Mouse (Mus musculus): Measurements from ENCODE around the gene Gps2.

The Gps2 gene

DNA sequence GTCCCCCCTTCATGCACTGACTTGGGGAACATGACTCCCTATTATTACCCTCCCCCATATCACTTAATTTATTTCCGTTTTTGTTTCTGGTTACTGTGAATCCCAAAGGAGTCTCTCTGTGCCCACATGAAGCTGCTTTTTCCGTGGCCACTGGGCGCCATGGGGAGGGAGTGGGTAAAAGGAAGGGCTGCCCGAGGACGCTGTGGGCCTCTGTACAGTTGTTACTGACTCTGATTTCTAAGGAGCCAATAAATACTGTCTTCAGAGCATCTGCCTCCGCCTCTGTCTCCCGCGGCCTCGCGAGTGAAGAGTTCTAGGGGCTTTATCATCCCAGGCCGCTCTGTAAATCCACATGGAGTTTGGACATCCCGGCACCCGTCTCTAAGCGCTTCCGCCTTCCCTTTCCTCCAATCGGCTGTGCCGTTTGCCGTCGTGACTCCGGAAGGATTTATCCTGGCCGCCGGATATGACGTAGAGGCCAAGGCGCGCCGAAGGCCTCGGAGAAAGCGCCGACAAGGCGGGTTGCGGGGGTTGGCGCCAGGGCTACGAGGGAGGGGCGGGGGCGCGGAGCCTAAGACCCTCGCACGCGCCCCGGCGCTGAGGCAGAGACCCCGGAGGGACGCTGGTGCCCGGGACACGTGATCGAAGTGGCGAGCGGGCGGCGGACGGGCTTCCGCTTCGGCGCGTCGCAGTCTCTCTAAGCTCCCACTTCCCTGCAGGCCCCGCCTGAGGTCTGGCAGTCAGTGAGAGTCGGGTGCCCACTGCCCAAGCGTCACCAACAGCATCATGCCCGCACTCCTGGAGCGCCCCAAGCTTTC is at the start of gene Gps2:
TSS of gene Gps2 (plus strand) at position 335 of the 818 bp plus-strand sequence.
- in situ Hi-C loops (cut with MboI; ENCODE audit: low sequenced_read_pairs): no loop called here

DNA sequence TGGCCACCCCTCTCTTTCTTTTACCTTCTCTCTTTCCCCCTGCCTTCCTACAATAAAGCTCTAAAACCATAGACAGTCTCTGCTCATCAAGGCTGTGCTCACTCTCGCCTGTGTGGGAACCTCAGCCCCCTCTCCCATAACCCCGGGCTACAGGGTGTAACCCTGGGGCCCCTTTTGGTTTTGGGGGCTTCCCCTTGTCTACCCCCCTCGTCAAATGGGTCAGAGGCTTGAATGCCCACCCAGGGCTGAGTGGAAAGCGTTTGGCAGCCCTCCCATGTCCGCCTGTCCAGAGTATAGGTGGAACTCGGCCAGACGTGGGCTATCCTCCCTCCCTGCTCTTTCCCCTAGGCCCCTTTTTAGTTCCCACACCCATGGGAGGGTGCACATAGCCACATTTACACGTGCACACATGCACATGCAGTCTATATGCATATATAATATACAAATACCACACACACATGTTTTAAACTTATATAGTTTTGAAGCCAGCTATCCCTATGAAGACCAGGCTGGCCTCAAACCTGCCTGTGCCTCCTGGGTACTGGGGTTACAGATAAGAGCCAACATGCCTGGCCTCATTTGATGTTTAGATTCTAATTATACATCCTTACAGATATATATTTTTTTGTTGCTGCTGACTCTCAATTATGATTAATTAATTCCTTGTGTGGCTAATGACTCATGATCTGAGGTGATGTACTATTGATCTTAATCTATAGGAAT is 49.4 kb upstream of the Gps2 start:
- in situ Hi-C loops (cut with MboI; ENCODE audit: low sequenced_read_pairs): no loop called here

GRCm38 (mm10) chr11:69865561-69865960 is 48.1 kb upstream of the Gps2 start:
- in situ Hi-C loops (cut with MboI; ENCODE audit: low sequenced_read_pairs): no loop called here

DNA sequence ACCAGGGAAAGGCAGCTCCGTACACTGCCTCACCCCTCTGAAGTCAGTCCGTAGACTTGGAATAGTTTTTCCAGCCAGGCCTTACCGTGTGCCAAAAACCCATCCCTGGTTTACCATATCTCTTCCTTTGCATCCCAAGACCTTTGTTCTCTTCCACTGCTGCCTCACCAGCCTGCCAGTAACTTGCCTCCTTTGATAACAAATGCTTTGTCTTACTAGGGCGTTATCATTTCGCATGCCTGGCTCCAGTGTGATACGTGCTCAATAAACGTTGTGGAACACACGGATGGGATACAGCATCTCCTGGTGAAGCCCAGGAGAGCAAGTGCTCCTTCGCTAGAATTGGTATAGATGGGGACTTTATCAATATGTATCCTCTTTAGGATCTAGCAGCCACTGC is 46.4 kb upstream of the Gps2 start:
- in situ Hi-C loops (cut with MboI; ENCODE audit: low sequenced_read_pairs): no loop called here

DNA sequence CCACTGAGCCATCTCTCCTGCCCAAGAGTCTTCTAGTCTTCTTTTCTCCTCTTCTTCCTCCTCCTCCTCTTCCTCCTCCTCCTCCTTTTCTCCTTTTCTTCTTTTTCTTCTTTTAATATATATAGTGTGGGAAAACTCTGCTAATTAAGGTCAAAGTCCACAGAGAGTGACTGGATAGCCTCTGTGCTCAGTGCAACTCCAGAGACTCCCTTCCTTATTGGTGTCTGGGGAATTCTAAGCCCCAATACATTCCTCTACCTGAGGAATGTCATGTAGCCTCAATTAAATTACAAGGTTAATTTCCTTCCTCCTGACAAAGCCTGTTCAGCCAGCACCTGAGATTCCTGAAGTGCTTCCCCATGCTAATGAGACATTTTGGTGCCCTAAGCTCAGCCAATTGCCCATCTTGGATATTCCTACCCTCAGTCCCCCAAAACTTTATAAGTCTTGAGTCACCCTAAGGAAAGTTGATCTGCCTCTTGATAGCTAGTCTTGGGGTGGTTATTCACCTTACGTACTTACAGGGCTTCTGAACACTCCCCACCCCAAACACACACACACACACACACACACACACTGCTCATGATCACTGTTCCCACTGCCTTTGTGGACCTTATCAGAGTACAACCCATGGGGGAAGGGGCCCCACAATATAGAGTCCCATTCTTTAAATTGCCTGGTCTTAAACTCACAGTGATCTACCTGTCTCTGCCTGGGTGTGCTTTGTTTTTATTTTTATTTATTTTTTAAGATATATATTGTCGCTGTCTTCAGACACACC is 43.2 kb upstream of the Gps2 start:
- in situ Hi-C loops (cut with MboI; ENCODE audit: low sequenced_read_pairs): loop anchor here (10.0 kb wide), 1 partner anchor 126 kb away; no protein-coding TSS in a partner anchor

DNA sequence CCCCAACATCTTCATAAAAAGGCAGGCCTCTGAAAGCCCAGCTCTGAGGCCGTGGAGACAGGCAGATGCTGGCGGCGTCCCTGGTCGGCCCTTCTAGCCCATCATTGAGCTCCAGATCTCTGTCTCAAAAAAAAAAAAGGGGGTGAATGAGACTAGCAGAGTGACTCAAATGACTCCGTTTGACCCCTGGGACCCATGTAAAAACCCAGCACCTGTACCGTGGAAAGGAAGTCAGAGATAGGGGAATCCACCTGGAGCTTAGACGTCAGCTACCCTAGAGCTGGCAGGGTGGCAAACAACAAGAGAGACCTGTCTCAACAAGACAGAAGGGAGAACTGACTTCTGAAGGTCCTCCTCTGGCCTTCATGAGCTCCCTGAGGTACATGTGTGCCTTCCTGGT is 41.9 kb upstream of the Gps2 start:
- in situ Hi-C loops (cut with MboI; ENCODE audit: low sequenced_read_pairs): loop anchor here (10.0 kb wide), 1 partner anchor 127 kb away; no protein-coding TSS in a partner anchor

DNA sequence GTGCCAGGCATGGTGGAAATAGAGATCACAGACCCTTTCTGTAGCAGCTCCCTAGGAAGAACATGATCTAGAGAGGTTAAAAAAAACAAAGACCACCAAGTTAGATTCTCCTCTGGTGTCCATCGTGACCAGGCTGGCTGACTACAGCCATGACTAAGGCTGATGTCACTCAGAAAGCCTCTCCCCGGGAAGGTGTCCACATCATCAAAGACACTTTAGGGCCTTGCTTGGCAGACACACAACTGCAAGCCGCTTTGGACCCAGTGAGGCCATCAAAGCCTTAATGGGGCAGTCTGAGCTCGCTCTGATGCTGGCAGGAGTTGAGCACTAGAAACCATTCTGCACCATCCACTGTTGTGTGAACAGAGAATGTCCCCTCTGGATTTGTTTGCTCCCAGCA is 41.2 kb upstream of the Gps2 start:
- in situ Hi-C loops (cut with MboI; ENCODE audit: low sequenced_read_pairs): loop anchor here (10.0 kb wide), 1 partner anchor 128 kb away; no protein-coding TSS in a partner anchor

DNA sequence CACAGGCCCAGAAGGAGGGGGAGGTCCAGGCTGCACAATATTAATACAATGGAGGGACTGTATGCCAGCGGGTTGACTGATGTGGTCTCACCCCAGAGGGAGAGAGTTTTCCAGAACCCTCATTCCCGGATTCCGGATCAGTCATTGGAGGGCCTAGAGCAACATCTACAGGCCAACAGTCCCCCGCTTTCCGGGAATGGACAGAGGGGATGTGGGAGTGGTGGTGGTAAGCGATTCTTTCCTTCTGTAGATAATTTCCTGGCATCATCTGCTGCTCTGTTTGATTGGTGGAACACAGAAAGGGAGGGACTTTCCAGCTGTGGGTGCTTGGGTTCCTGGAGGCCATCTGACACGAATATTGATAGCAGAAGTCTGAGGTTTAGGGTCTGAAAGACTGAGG is 37.5 kb upstream of the Gps2 start:
- in situ Hi-C loops (cut with MboI; ENCODE audit: low sequenced_read_pairs): loop anchor here (10.0 kb wide), 1 partner anchor 131 kb away; no protein-coding TSS in a partner anchor

DNA sequence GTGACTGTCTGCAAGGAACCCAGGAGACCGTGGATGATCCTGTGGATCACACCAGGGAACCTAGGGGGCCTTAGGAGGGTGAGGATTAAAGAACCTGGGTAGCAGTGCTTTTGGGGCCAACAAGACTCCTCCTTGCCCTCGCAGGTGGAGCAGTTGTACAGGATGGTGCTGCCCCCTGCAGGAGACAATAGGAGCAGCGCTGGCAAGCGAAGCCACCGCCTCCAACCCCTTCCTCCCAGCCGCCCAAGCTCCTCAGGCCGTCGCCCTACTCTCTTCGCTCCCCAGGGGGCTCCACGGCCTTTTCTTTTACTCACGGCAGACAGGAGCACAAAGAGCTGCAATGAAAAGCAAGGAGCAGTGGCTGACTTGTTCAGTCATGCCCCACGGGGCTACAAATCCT is 36.8 kb upstream of the Gps2 start:
- in situ Hi-C loops (cut with MboI; ENCODE audit: low sequenced_read_pairs): loop anchor here (10.0 kb wide), 1 partner anchor 132 kb away; no protein-coding TSS in a partner anchor

- in situ Hi-C loops (cut with MboI; ENCODE audit: low sequenced_read_pairs): loop anchor here (10.0 kb wide), 1 partner anchor 133 kb away; no protein-coding TSS in a partner anchor
Measured at GRCm38 (mm10) chr11:69877878-69878277, 35.8 kb upstream of the Gps2 start, which contains the start of gene Tmem95. TSS of gene Tmem95 (minus strand) at chr11:69878018.

GRCm38 (mm10) chr11:69878399-69878798 is 35.3 kb upstream of the Gps2 start:
- in situ Hi-C loops (cut with MboI; ENCODE audit: low sequenced_read_pairs): loop anchor here (10.0 kb wide), 1 partner anchor 134 kb away; no protein-coding TSS in a partner anchor

DNA sequence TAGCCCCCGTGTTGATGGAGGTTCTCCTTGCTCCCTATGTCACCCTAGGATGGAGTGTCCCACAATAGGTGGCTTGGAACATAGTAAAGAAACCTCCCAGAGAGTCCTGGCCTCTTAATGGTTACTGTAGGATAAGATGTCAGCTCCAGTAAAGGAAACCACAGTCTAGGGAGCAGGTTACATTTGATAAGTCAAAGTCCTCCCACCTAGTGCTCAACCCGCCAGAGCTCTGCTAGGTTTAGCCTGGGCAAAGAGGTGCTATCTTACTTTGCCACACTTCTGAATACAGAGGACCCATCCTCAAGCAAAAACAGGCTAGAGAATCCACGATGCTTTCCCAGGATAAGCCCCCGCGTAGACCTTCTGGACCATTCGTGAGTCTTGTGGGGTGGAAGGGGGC is 34.7 kb upstream of the Gps2 start:
- in situ Hi-C loops (cut with MboI; ENCODE audit: low sequenced_read_pairs): loop anchor here (10.0 kb wide), 1 partner anchor 134 kb away; no protein-coding TSS in a partner anchor

DNA sequence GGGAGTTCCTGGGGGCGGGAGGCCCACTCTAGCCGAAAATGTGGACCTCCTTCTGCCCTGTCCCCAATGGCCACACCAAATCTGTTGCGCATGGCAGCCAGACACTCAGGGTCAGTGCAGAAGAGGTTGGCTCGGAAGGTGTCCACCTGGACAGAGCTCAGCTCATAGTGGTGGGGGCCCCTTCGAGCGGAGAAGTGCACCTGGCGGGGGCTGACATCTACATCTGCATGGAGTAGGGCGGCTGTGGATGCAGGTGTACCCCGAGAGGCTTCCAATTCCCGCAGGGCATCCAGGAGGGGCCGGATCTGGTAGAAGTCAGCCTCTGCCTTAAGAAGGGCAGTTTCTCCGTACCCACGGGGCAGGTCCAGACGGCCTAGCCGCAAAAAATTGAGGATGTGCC is 34.0 kb upstream of the Gps2 start:
- in situ Hi-C loops (cut with MboI; ENCODE audit: low sequenced_read_pairs): loop anchor here (10.0 kb wide), 1 partner anchor 135 kb away; no protein-coding TSS in a partner anchor

- in situ Hi-C loops (cut with MboI; ENCODE audit: low sequenced_read_pairs): no loop called here
Measured at GRCm38 (mm10) chr11:69880506-69880852, 33.2 kb upstream of the Gps2 start.

DNA sequence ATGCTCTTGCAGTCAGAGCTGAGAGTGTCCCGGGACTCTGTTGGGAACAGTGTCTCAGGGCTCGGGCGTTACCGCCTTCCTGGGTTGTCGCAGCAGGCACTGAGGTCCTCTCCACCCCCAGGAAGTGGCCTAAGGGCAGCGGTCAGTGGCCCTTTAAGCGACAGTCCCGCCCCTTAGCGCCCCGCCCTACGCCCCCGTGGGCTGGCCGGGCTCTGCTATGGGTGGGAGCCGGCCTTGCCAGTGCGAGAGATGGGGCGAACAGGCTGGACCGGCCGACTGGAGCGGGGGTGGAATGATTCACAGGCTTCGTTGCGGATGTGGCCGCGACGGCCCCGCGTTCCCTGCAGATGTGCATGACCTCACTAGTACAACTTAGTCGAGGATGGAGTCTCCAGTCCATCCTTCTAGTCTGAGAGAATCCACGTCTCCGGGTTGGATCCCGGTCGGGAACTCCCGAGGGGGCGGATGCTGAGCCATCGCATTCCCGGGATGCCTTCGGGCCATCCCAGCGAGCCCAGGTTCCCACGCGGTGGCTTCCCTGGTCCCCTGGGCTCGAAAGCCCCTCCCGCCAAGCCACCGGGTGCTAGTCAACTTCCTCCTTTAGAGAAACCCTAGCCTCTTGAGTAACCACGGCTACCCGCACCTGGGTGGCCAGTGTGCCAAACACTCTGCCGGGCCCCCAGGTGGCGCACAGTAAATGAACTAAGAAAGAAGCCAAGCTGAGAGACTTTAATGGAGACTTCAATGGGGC is 32.7 kb upstream of the Gps2 start, which contains the start of gene Kctd11:
TSS of gene Kctd11 (minus strand) at position 554 of the 751 bp plus-strand sequence.
- in situ Hi-C loops (cut with MboI; ENCODE audit: low sequenced_read_pairs): no loop called here

GRCm38 (mm10) chr11:69881787-69882670 is 31.7 kb upstream of the Gps2 start:
- in situ Hi-C loops (cut with MboI; ENCODE audit: low sequenced_read_pairs): no loop called here

- in situ Hi-C loops (cut with MboI; ENCODE audit: low sequenced_read_pairs): no loop called here
Measured at GRCm38 (mm10) chr11:69883066-69883465, 30.6 kb upstream of the Gps2 start.

DNA sequence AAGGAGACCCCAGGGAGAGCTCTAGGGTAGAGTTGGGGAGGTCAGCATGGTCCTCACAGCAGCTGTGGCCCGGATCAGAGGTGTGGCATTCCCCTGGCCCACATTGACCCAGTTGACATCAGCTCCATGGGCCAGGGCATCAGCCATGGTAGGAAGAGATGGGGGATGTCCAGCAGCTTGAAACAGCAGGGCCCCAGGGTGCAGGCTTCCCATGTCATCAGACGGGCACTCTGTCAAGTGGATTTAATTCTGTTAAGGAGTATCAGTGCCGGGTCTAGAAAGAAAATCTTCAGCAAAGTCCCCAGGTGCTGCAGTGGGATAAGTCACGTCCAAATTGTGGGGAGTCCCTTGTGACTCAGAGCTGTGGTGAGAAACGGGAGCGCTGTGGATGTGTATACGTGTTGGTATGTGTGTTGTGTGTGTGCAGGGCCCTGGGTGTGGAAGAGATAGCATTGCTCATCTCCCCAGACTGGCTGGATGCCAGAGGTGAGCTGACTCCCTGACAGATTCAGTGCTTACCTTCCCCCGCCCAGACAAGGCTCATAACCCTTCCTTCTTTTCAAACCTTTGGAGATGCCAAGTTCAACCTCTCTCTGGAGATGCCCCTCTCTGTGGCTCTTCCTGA is 30.0 kb upstream of the Gps2 start:
- in situ Hi-C loops (cut with MboI; ENCODE audit: low sequenced_read_pairs): no loop called here

- in situ Hi-C loops (cut with MboI; ENCODE audit: low sequenced_read_pairs): no loop called here
Measured at GRCm38 (mm10) chr11:69884240-69884639, 29.4 kb upstream of the Gps2 start.

Data from CH12F3 (cell line).